Mouse (Mus musculus): ENCODE measurements at regions not wholly inside any gene's neighbourhood (a gene's known extent, or its start where the extent isn't known, plus 50 kb on each side); places are given as distances from the start of the nearest gene placed in this dataset.

GRCm38 (mm10) chr10:19185790-19186581, 170.3 kb upstream of the Olig3 start:
- H3K27me3 ChIP-seq: 0 out of 2 replicates have a peak, but pooled peaks cover 3% of the 10 kb centered on the region
- no peaks in the 10 kb centered on the region for H3K9me3 ChIP-seq
- peak overlapping the region; percentile 30 for H3K4me3 ChIP-seq
- peak overlapping the region; percentile 60 for H3K4me2 ChIP-seq
- H3K27ac ChIP-seq (replicated peaks): no peak overlapping the region
- H3K9ac ChIP-seq: 0 out of 2 replicates have a peak overlapping the region, but pooled peaks have one; percentile 25
- 13% methylated on average over 18 of the region's 18 CpGs for WGBS
- peaks cover 9% of the 10 kb centered on the region for H3K4me1 ChIP-seq (replicated peaks)
- peak; percentile 74 for ATAC-seq (ENCODE audit: low FRiP score, low read depth)
- no peaks in the 10 kb centered on the region for H3K36me3 ChIP-seq

- 95% methylated on average over 7 of the region's 7 CpGs for WGBS
Observed at GRCm38 (mm10) chr10:19184886-19185285, 169.4 kb upstream of the Tnfaip3 start.

GRCm38 (mm10) chr10:19177895-19178294, 162.4 kb upstream of the Tnfaip3 start:
- no peaks in the 10 kb centered on the region for H3K4me1 ChIP-seq (replicated peaks)
- no peak overlapping the region for H3K27ac ChIP-seq (replicated peaks)
- H3K9me3 ChIP-seq: no peaks in the 10 kb centered on the region
- no peaks in the 10 kb centered on the region for H3K36me3 ChIP-seq
- H3K4me2 ChIP-seq: no peak overlapping the region
- ATAC-seq (ENCODE audit: low FRiP score, low read depth): no peak
- WGBS: 91% methylated on average over 5 of the region's 5 CpGs
- no peak overlapping the region for H3K9ac ChIP-seq
- no peaks in the 10 kb centered on the region for H3K27me3 ChIP-seq
- no peak overlapping the region for H3K4me3 ChIP-seq

More at GRCm38 (mm10) chr10:19184886-19185285, 169.4 kb upstream of the Tnfaip3 start:
- Histone ChIP-seq H3K36me3 (no peaks in the 10 kb centered on the region), H3K4me3 (no peak overlapping the region), H3K27me3 (0 out of 2 replicates have a peak, but pooled peaks cover 3% of the 10 kb centered on the region), H3K9me3 (no peaks in the 10 kb centered on the region), H3K27ac (replicated peaks) (no peak overlapping the region), H3K4me2 (no peak overlapping the region), H3K4me1 (replicated peaks) (peaks cover 9% of the 10 kb centered on the region), H3K9ac (no peak overlapping the region)
- no peak for ATAC-seq (ENCODE audit: low FRiP score, low read depth)

- no peak overlapping the region for H3K4me3 ChIP-seq
- WGBS: 86% methylated on average over 2 of the region's 2 CpGs
- no peaks in the 10 kb centered on the region for H3K9me3 ChIP-seq
- H3K36me3 ChIP-seq: no peaks in the 10 kb centered on the region
- no peak overlapping the region for H3K27ac ChIP-seq (replicated peaks)
- no peaks in the 10 kb centered on the region for H3K4me1 ChIP-seq (replicated peaks)
- H3K4me2 ChIP-seq: no peak overlapping the region
- no peak for ATAC-seq (ENCODE audit: low FRiP score, low read depth)
- H3K9ac ChIP-seq: no peak overlapping the region
- no peaks in the 10 kb centered on the region for H3K27me3 ChIP-seq
Observed at GRCm38 (mm10) chr10:19177414-19177813, 162.0 kb upstream of the Tnfaip3 start.

- Histone ChIP-seq H3K9me3 (no peaks in the 10 kb centered on the region), H3K36me3 (no peaks in the 10 kb centered on the region), H3K9ac (no peak overlapping the region), H3K4me1 (replicated peaks) (no peaks in the 10 kb centered on the region), H3K27me3 (no peaks in the 10 kb centered on the region), H3K4me2 (no peak overlapping the region), H3K4me3 (no peak overlapping the region), H3K27ac (replicated peaks) (no peak overlapping the region)
- no peak for ATAC-seq (ENCODE audit: low FRiP score, low read depth)
- WGBS: 89% methylated on average over 3 of the region's 3 CpGs
Observed at GRCm38 (mm10) chr10:19176249-19176648, 160.8 kb upstream of the Tnfaip3 start.

- no peaks in the 10 kb centered on the region for H3K4me1 ChIP-seq (replicated peaks)
- ATAC-seq (ENCODE audit: low FRiP score, low read depth): no peak
- no peak overlapping the region for H3K9ac ChIP-seq
- no peak overlapping the region for H3K4me2 ChIP-seq
- H3K9me3 ChIP-seq: no peaks in the 10 kb centered on the region
- no peak overlapping the region for H3K27ac ChIP-seq (replicated peaks)
- WGBS: 72% methylated on average over 3 of the region's 3 CpGs
- no peaks in the 10 kb centered on the region for H3K36me3 ChIP-seq
- no peaks in the 10 kb centered on the region for H3K27me3 ChIP-seq
- no peak overlapping the region for H3K4me3 ChIP-seq
Observed at GRCm38 (mm10) chr10:19171834-19172233, 156.4 kb upstream of the Tnfaip3 start.

GRCm38 (mm10) chr10:19170596-19170995, 155.1 kb upstream of the Tnfaip3 start:
- ATAC-seq (ENCODE audit: low FRiP score, low read depth): no peak
- H3K27me3 ChIP-seq: no peaks in the 10 kb centered on the region
- 80% methylated on average over 4 of the region's 4 CpGs for WGBS

GRCm38 (mm10) chr10:19169272-19169671, 153.8 kb upstream of the Tnfaip3 start:
- H3K36me3 ChIP-seq: no peaks in the 10 kb centered on the region
- H3K27ac ChIP-seq (replicated peaks): no peak overlapping the region
- WGBS: 84% methylated on average over 2 of the region's 2 CpGs
- H3K27me3 ChIP-seq: no peaks in the 10 kb centered on the region
- no peak overlapping the region for H3K4me3 ChIP-seq
- H3K9me3 ChIP-seq: no peaks in the 10 kb centered on the region
- no peaks in the 10 kb centered on the region for H3K4me1 ChIP-seq (replicated peaks)
- ATAC-seq (ENCODE audit: low FRiP score, low read depth): no peak
- no peak overlapping the region for H3K4me2 ChIP-seq
- no peak overlapping the region for H3K9ac ChIP-seq

More at GRCm38 (mm10) chr10:19170596-19170995, 155.1 kb upstream of the Tnfaip3 start:
- H3K27ac ChIP-seq (replicated peaks): no peak overlapping the region
- H3K9ac ChIP-seq: no peak overlapping the region
- H3K4me2 ChIP-seq: no peak overlapping the region
- H3K9me3 ChIP-seq: no peaks in the 10 kb centered on the region
- no peaks in the 10 kb centered on the region for H3K4me1 ChIP-seq (replicated peaks)
- H3K4me3 ChIP-seq: no peak overlapping the region
- no peaks in the 10 kb centered on the region for H3K36me3 ChIP-seq

- no peaks in the 10 kb centered on the region for H3K4me1 ChIP-seq (replicated peaks)
- no peak overlapping the region for H3K4me3 ChIP-seq
- H3K4me2 ChIP-seq: no peak overlapping the region
- H3K9me3 ChIP-seq: no peaks in the 10 kb centered on the region
- no peak overlapping the region for H3K27ac ChIP-seq (replicated peaks)
- ATAC-seq (ENCODE audit: low FRiP score, low read depth): no peak
- no peak overlapping the region for H3K9ac ChIP-seq
- H3K36me3 ChIP-seq: no peaks in the 10 kb centered on the region
- no peaks in the 10 kb centered on the region for H3K27me3 ChIP-seq
- 89% methylated on average over 5 of the region's 5 CpGs for WGBS
Observed at GRCm38 (mm10) chr10:19168362-19168761, 152.9 kb upstream of the Tnfaip3 start.

GRCm38 (mm10) chr10:19167641-19168271, 152.3 kb upstream of the Tnfaip3 start:
- Histone ChIP-seq H3K27me3 (no peaks in the 10 kb centered on the region), H3K4me1 (replicated peaks) (no peaks in the 10 kb centered on the region), H3K4me2 (0 out of 2 replicates have a peak overlapping the region, but pooled peaks have one; percentile 11), H3K36me3 (no peaks in the 10 kb centered on the region), H3K9me3 (no peaks in the 10 kb centered on the region), H3K27ac (replicated peaks) (no peak overlapping the region), H3K4me3 (no peak overlapping the region), H3K9ac (no peak overlapping the region)
- WGBS: 29% methylated on average over 8 of the region's 8 CpGs
- ATAC-seq (ENCODE audit: low FRiP score, low read depth): no peak

- no peak overlapping the region for H3K4me3 ChIP-seq
- H3K27ac ChIP-seq (replicated peaks): no peak overlapping the region
- no peaks in the 10 kb centered on the region for H3K27me3 ChIP-seq
- H3K9me3 ChIP-seq: no peaks in the 10 kb centered on the region
- H3K36me3 ChIP-seq: no peaks in the 10 kb centered on the region
- no peaks in the 10 kb centered on the region for H3K4me1 ChIP-seq (replicated peaks)
- H3K4me2 ChIP-seq: 0 out of 2 replicates have a peak overlapping the region, but pooled peaks have one; percentile 11
- no peak overlapping the region for H3K9ac ChIP-seq
- WGBS: 63% methylated on average over 7 of the region's 7 CpGs
- ATAC-seq (ENCODE audit: low FRiP score, low read depth): no peak
Observed at GRCm38 (mm10) chr10:19167101-19167500, 151.6 kb upstream of the Tnfaip3 start.

- no peaks in the 10 kb centered on the region for H3K9me3 ChIP-seq
- WGBS: 84% methylated on average over 2 of the region's 2 CpGs
- H3K9ac ChIP-seq: no peak overlapping the region
- no peaks in the 10 kb centered on the region for H3K36me3 ChIP-seq
- H3K4me3 ChIP-seq: no peak overlapping the region
- no peak overlapping the region for H3K4me2 ChIP-seq
- no peak overlapping the region for H3K27ac ChIP-seq (replicated peaks)
- no peaks in the 10 kb centered on the region for H3K27me3 ChIP-seq
- no peak for ATAC-seq (ENCODE audit: low FRiP score, low read depth)
- H3K4me1 ChIP-seq (replicated peaks): no peaks in the 10 kb centered on the region
Observed at GRCm38 (mm10) chr10:19162104-19162503, 146.6 kb upstream of the Tnfaip3 start.

Data from hindbrain, embryonic 15.5 days (tissue).